Mouse (Mus musculus): ENCODE measurements around the gene Map1s. TPM values are rescaled to one million over a fixed set of nuclear protein-coding genes. Genes with fewer than 3 reads are reported as not detected.

Gene Map1s
- polyA plus RNA-seq, 1 experiment from 2014 or later = 14.4 TPM

DNA sequence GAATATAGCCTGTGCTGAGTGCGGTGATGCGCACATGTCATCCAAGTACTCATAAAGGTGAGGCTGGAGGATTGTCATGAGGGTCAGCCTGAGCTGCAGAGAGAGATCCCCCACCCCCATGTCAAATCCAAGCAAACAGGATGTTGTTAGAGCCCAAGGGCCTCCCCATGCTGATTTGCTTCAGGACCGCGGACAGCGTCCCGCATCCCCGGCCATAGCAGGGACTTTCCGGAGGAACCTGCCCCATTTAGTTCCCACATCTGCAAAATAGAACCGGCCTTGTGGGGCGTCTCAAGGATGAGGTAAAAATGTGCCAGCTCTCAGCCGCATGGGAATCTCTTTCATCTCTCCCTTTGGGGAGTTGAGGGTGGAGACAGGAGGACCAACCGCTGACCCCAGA is 20.1 kb upstream of the Map1s start:
- H3K4me3 ChIP-seq (ENCODE audit: low read depth, low read length) = no peak overlapping the region
- ATAC-seq (ENCODE audit: low read depth) = no peak
- no peak overlapping the region for H3K27ac ChIP-seq (ENCODE audit: low read length)
- 15% methylated on average over 12 of the region's 12 CpGs for WGBS (ENCODE audit: insufficient replicate concordance)
- H3K9ac ChIP-seq (ENCODE audit: low read depth, low read length) = no peak overlapping the region
- no peak overlapping the region for H3K4me2 ChIP-seq (ENCODE audit: low read depth, low read length)
- H3K36me3 ChIP-seq (ENCODE audit: control insufficient read depth, insufficient read depth) = no peaks in the 10 kb centered on the region
- H3K9me3 ChIP-seq (replicated peaks; ENCODE audit: control insufficient read depth, low read length) = no peaks in the 10 kb centered on the region
- H3K27me3 ChIP-seq (ENCODE audit: control insufficient read depth, insufficient read depth, low read depth, low read length) = peaks cover 23% of the 10 kb centered on the region
- H3K4me1 ChIP-seq (ENCODE audit: control insufficient read depth, low read depth, low read length) = peaks cover 5% of the 10 kb centered on the region

DNA sequence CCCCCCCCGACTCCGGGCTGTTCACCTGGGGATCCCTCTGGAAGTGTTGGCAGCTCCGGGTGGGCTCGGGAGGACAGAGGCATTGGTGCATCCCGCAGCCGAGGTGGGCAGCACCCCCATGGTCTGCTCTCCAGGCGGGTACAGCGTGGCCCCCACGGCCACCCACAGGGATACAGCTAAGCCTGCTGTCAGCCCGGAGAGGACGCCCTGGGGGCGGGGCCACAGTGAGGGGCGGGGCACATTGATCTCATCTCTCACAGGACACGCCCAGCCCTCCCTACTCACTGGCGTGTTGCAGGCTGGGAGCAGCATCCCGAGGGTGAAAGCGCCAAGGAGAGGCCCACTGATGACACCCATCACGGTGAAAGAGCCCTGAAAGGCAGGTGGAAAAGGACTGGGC is 18.1 kb upstream of the Map1s start:
- Histone ChIP-seq H3K27me3 (ENCODE audit: control insufficient read depth, insufficient read depth, low read depth, low read length) (peaks cover 42% of the 10 kb centered on the region), H3K4me1 (ENCODE audit: control insufficient read depth, low read depth, low read length) (peaks cover 17% of the 10 kb centered on the region), H3K9me3 (replicated peaks; ENCODE audit: control insufficient read depth, low read length) (no peaks in the 10 kb centered on the region), H3K36me3 (ENCODE audit: control insufficient read depth, insufficient read depth) (no peaks in the 10 kb centered on the region), H3K4me3 (ENCODE audit: low read depth, low read length) (no peak overlapping the region), H3K4me2 (ENCODE audit: low read depth, low read length) (0 out of 2 replicates have a peak overlapping the region, but pooled peaks have one; percentile 3), H3K27ac (ENCODE audit: low read length) (no peak overlapping the region), H3K9ac (ENCODE audit: low read depth, low read length) (no peak overlapping the region)
- 7% methylated on average over 16 of the region's 18 CpGs for WGBS (ENCODE audit: insufficient replicate concordance)
- ATAC-seq (ENCODE audit: low read depth) = peak; percentile 63

DNA sequence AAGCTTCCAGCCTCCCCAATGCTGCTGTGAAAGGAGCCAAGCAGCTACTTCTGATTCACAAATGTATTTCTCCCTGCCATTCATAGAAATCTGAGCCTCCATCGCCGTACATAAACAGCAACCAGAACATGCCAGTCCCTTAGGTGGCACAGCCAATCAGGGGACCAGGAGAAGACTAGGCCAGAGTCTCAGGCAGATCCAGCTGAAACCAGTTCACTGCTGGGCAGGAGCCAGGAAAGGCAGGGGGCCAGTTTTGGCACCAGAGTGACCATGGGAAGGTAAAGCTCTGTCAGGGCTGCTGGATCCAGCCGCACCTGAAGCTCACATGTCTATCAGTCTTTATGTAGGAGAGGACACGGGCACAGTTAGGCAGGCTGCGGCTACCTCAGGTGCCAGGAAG is 15.1 kb upstream of the Map1s start:
- no peak overlapping the region for H3K9ac ChIP-seq (ENCODE audit: low read depth, low read length)
- H3K27ac ChIP-seq (ENCODE audit: low read length) = no peak overlapping the region
- peaks cover 55% of the 10 kb centered on the region for H3K27me3 ChIP-seq (ENCODE audit: control insufficient read depth, insufficient read depth, low read depth, low read length)
- H3K4me1 ChIP-seq (ENCODE audit: control insufficient read depth, low read depth, low read length) = peaks cover 23% of the 10 kb centered on the region
- H3K4me2 ChIP-seq (ENCODE audit: low read depth, low read length) = no peak overlapping the region
- ATAC-seq (ENCODE audit: low read depth) = no peak
- H3K36me3 ChIP-seq (ENCODE audit: control insufficient read depth, insufficient read depth) = peaks cover 20% of the 10 kb centered on the region
- 84% methylated on average over 5 of the region's 5 CpGs for WGBS (ENCODE audit: insufficient replicate concordance)
- no peak overlapping the region for H3K4me3 ChIP-seq (ENCODE audit: low read depth, low read length)
- no peaks in the 10 kb centered on the region for H3K9me3 ChIP-seq (replicated peaks; ENCODE audit: control insufficient read depth, low read length)

DNA sequence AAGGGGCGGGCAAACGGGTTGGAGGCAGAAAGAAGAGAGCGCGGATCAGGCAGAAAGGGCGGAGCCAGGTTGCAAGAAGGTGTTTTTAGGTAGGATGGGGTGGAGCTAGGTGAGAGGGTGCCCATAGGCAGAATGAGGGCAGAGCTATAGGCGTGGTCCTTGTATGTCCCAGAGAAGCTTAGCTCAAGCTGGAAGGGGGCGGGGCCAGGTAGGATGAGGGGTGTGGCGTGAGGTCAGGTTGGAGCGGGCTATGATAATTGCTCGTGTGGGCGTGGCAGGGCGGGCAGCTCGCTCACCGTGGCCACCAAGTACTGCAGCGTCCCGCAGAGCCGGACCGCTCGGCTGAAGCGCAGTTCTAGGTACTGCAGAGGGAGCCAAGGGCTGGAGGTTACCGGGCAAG is 14.4 kb upstream of the Map1s start:
- Histone ChIP-seq H3K4me1 (ENCODE audit: control insufficient read depth, low read depth, low read length) (peaks cover 30% of the 10 kb centered on the region), H3K36me3 (ENCODE audit: control insufficient read depth, insufficient read depth) (peaks cover 22% of the 10 kb centered on the region), H3K9ac (ENCODE audit: low read depth, low read length) (no peak overlapping the region), H3K27ac (ENCODE audit: low read length) (no peak overlapping the region), H3K4me2 (ENCODE audit: low read depth, low read length) (no peak overlapping the region), H3K9me3 (replicated peaks; ENCODE audit: control insufficient read depth, low read length) (no peaks in the 10 kb centered on the region), H3K27me3 (ENCODE audit: control insufficient read depth, insufficient read depth, low read depth, low read length) (peaks cover 48% of the 10 kb centered on the region), H3K4me3 (ENCODE audit: low read depth, low read length) (no peak overlapping the region)
- ATAC-seq (ENCODE audit: low read depth) = peak; percentile 28
- WGBS (ENCODE audit: insufficient replicate concordance) = 8% methylated on average over 21 of the region's 21 CpGs

DNA sequence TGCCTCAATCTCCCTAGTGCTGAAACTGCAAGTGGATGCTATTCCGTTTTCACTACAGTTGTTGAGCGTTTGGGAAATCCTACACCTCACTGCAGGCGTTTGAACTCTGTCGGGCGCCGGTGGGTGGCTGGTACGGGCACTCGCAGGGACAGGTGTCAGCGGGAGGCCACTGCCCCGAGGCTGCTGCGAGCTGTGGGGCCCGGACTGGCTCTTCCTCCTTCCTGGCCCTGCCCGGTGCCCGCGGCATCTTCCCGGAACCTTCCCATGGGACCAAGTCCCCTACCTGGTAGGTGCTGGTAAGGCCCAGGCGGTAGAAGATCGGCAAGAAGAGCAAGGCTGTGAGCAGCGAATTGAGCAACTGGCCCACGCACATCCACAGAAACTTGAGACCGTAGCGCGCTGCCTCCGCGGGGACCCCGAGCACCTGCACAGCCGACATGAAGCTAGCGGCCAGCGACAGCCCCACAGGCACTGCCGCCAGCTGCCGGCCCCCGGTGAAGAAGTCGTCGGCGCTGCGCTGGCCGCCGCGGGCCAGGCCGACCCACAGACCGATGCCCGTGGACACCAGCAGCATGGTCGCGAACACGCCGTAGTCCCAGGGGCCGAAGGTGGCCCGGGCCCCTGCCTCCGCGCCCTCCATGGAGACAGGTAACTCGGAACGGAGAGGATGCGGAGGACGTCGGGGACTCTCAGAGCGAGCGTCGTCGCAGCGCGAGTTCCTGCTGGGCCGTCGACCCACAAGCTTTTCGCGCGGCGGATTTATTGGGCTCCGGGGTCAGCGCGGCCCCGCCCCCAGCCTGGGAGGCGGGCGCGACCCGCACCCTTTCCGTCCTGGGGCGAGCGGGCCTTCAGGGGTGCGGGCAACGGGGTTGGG is 13.5 kb upstream of the Map1s start, which contains the start of gene Slc5a5:
TSS of gene Slc5a5 (minus strand) at position 736 of the 874 bp plus-strand sequence.
- H3K27me3 ChIP-seq (ENCODE audit: control insufficient read depth, insufficient read depth, low read depth, low read length) = peaks cover 45% of the 10 kb centered on the region
- no peaks in the 10 kb centered on the region for H3K9me3 ChIP-seq (replicated peaks; ENCODE audit: control insufficient read depth, low read length)
- H3K27ac ChIP-seq (ENCODE audit: low read length) = no peak within 1 kb of the TSS
- WGBS (ENCODE audit: insufficient replicate concordance) = 5% methylated on average over 78 of the region's 80 CpGs
- ATAC-seq (ENCODE audit: low read depth) = no peak
- H3K36me3 ChIP-seq (ENCODE audit: control insufficient read depth, insufficient read depth) = peaks cover 22% of the 10 kb centered on the region
- no peak within 1 kb of the TSS; the same call in 1 of the 2 replicates for H3K9ac ChIP-seq (ENCODE audit: low read depth, low read length)
- H3K4me1 ChIP-seq (ENCODE audit: control insufficient read depth, low read depth, low read length) = peaks cover 32% of the 10 kb centered on the region
- H3K4me3 ChIP-seq (ENCODE audit: low read depth, low read length) = peak within 1 kb of the TSS; percentile 14; the same call in 1 of the 2 replicates
- H3K4me2 ChIP-seq (ENCODE audit: low read depth, low read length) = no peak within 1 kb of the TSS

DNA sequence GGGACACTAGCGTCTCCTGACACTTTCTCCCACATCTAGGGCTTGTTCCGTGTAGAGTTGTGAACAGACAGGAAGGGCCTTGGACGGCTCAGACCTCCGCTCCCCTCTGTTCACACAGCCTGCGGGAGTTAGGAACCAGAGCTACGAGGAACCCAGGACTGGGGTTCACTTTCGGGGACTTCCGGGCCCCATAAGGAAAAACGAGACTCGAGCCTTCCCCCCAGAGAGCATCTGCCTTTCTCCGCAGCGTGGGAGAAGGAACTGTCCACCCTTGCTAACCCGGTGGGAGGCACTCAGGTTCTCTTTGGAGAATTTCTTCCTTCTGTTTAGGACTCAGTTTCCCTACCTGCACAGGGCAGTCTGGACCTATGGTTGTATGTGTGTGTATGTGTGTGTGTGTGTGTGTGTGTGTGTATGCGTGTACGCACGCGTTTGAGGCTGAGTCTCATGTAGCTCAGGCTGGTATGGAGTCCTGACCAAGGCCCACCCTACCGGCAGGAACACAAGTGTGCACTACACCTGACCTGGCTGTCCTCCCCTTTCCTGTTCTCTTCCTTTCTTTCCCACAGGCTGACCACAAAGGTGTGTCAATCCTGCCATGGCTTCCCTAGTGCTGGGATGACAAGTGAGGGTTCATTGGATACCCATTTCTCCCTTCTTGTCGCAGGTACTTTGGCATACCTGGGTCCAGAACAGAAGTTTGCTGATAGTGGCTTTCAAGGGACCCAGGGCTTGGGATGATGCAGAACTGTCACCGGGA is 12.7 kb upstream of the Map1s start:
- no peak overlapping the region for H3K27ac ChIP-seq (ENCODE audit: low read length)
- H3K4me3 ChIP-seq (ENCODE audit: low read depth, low read length) = no peak overlapping the region; the same call in 1 of the 2 replicates
- peaks cover 27% of the 10 kb centered on the region for H3K4me1 ChIP-seq (ENCODE audit: control insufficient read depth, low read depth, low read length)
- H3K27me3 ChIP-seq (ENCODE audit: control insufficient read depth, insufficient read depth, low read depth, low read length) = peaks cover 45% of the 10 kb centered on the region
- H3K9ac ChIP-seq (ENCODE audit: low read depth, low read length) = no peak overlapping the region; the same call in 1 of the 2 replicates
- peaks cover 22% of the 10 kb centered on the region for H3K36me3 ChIP-seq (ENCODE audit: control insufficient read depth, insufficient read depth)
- no peak overlapping the region for H3K4me2 ChIP-seq (ENCODE audit: low read depth, low read length)
- no peaks in the 10 kb centered on the region for H3K9me3 ChIP-seq (replicated peaks; ENCODE audit: control insufficient read depth, low read length)
- 23% methylated on average over 20 of the region's 20 CpGs for WGBS (ENCODE audit: insufficient replicate concordance)
- ATAC-seq (ENCODE audit: low read depth) = no peak

DNA sequence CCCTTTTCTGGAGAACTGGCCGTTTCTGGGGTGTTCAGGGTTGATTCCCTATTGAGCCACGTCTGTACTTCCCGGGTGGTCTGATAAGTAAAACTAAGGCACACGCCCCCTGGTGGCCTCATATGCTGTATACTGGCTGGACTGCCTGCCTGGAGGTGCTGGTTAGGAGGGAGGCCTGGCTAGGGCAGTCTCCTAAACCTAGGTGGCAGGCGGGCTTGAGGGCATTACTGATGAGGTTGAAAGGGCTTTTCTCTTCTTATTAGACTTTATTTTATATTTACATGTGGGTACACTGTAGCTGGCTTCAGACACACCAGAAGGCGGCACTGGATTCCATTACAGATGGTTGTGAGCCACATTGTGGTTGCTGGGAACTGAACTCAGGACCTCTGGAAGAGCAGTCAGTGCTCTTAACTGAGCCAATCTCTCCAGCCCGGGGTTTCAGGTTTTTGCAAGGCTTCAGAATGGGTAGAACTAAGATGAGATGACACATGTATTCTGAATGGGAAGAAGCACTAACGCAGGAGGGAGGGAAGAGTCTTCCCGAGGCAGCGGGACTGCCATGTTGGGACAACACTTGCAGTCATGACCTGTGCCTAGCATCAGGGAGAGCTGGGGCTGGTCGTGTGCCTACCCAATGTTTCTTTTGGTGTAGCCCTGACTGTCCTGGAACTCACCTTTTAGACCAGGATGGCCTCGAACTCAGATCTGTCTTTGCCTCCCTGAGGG is 11.9 kb upstream of the Map1s start:
- H3K4me1 ChIP-seq (ENCODE audit: control insufficient read depth, low read depth, low read length) = peaks cover 31% of the 10 kb centered on the region
- H3K27me3 ChIP-seq (ENCODE audit: control insufficient read depth, insufficient read depth, low read depth, low read length) = peaks cover 42% of the 10 kb centered on the region
- no peak overlapping the region for H3K4me3 ChIP-seq (ENCODE audit: low read depth, low read length)
- WGBS (ENCODE audit: insufficient replicate concordance) = 33% methylated on average over 12 of the region's 12 CpGs
- H3K9ac ChIP-seq (ENCODE audit: low read depth, low read length) = no peak overlapping the region
- H3K27ac ChIP-seq (ENCODE audit: low read length) = no peak overlapping the region
- no peak overlapping the region for H3K4me2 ChIP-seq (ENCODE audit: low read depth, low read length)
- no peaks in the 10 kb centered on the region for H3K9me3 ChIP-seq (replicated peaks; ENCODE audit: control insufficient read depth, low read length)
- ATAC-seq (ENCODE audit: low read depth) = no peak
- peaks cover 22% of the 10 kb centered on the region for H3K36me3 ChIP-seq (ENCODE audit: control insufficient read depth, insufficient read depth)

DNA sequence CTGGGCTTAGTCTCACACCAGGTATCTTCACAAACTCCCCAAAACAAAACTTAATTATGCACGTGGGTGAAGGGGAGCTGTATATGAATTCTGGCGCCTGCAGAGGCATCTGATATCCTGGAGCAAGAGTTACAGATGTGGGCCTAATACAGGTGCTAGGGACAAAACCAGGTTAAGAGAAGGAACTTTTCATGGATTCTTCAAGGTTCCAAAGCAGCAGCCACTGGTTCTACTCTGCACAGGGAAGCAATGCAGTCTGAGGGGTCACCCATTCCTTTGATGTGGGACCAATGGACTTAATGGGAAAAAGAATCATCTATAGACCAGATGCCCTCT is 11.4 kb upstream of the Map1s start:
- WGBS (ENCODE audit: insufficient replicate concordance) = 59% methylated on average over 2 of the region's 2 CpGs
- H3K9ac ChIP-seq (ENCODE audit: low read depth, low read length) = no peak overlapping the region
- peaks cover 31% of the 10 kb centered on the region for H3K4me1 ChIP-seq (ENCODE audit: control insufficient read depth, low read depth, low read length)
- H3K9me3 ChIP-seq (replicated peaks; ENCODE audit: control insufficient read depth, low read length) = no peaks in the 10 kb centered on the region
- H3K4me3 ChIP-seq (ENCODE audit: low read depth, low read length) = no peak overlapping the region
- no peak overlapping the region for H3K4me2 ChIP-seq (ENCODE audit: low read depth, low read length)
- no peak for ATAC-seq (ENCODE audit: low read depth)
- peaks cover 22% of the 10 kb centered on the region for H3K36me3 ChIP-seq (ENCODE audit: control insufficient read depth, insufficient read depth)
- H3K27ac ChIP-seq (ENCODE audit: low read length) = no peak overlapping the region
- H3K27me3 ChIP-seq (ENCODE audit: control insufficient read depth, insufficient read depth, low read depth, low read length) = peaks cover 42% of the 10 kb centered on the region
